Mouse (Mus musculus) R1 (cell line): ENCODE measurements at regions not wholly inside any gene's neighbourhood (a gene's known extent, or its start where the extent isn't known, plus 50 kb on each side); places are given as distances from the start of the nearest gene placed in this dataset.
"Not testable (repeated sequence)": the region's sequence is repeated elsewhere in the genome, so short reads cannot be mapped to it uniquely, and the experiment has no call there.

Source experiments
- DNase-seq: peaks from one replicate; pipeline ENCODE4 v3.0.0-alpha.2; 2018; ENCODE audit warnings: low read depth, low spot score

GRCm38 (mm10) chr5:45382804-45383203 is 67.2 kb downstream of the Qdpr start:
- no peak for DNase-seq

GRCm38 (mm10) chr5:45378486-45378885 is 71.5 kb downstream of the Qdpr start:
- DNase-seq = peak; percentile 87

GRCm38 (mm10) chr5:45373069-45373468 is 77.0 kb downstream of the Qdpr start:
- no peak for DNase-seq

- DNase-seq = no peak
Observed at GRCm38 (mm10) chr5:45368451-45368850, 81.6 kb downstream of the Qdpr start.

- no peak for DNase-seq
Observed at GRCm38 (mm10) chr5:45360189-45360588, 89.8 kb downstream of the Qdpr start.

GRCm38 (mm10) chr5:45340411-45340810 is 109.6 kb downstream of the Qdpr start:
- no peak for DNase-seq

- no peak for DNase-seq
Observed at GRCm38 (mm10) chr5:45336801-45337200, 113.2 kb downstream of the Qdpr start.

- not testable (repeated sequence) for DNase-seq
Observed at GRCm38 (mm10) chr5:45324468-45324867, 125.6 kb downstream of the Qdpr start.

- no peak for DNase-seq
Observed at GRCm38 (mm10) chr5:45323500-45323899, 126.5 kb downstream of the Qdpr start.

GRCm38 (mm10) chr5:45318026-45318425 is 132.0 kb downstream of the Qdpr start:
- DNase-seq = peak; percentile 4

GRCm38 (mm10) chr5:45301120-45301519 is 148.9 kb downstream of the Qdpr start:
- no peak for DNase-seq

GRCm38 (mm10) chr5:45298872-45299271 is 151.2 kb downstream of the Qdpr start:
- no peak for DNase-seq

- DNase-seq = no peak
Observed at GRCm38 (mm10) chr5:45295134-45295533, 154.9 kb downstream of the Qdpr start.

GRCm38 (mm10) chr5:45292833-45293546 is 157.0 kb downstream of the Qdpr start:
- no peak for DNase-seq

GRCm38 (mm10) chr5:45292383-45292782 is 157.7 kb downstream of the Qdpr start:
- DNase-seq = no peak

- no peak for DNase-seq
Observed at GRCm38 (mm10) chr5:45291752-45292151, 158.3 kb downstream of the Qdpr start.

- DNase-seq = no peak
Observed at GRCm38 (mm10) chr5:45291276-45291675, 158.8 kb downstream of the Qdpr start.

- DNase-seq = no peak
Observed at GRCm38 (mm10) chr5:45286454-45286853, 163.6 kb downstream of the Qdpr start.

- DNase-seq = no peak
Observed at GRCm38 (mm10) chr5:45284680-45285079, 165.4 kb downstream of the Qdpr start.

- no peak for DNase-seq
Observed at GRCm38 (mm10) chr5:45283908-45284415, 166.1 kb downstream of the Qdpr start.

- no peak for DNase-seq
Observed at GRCm38 (mm10) chr5:45282207-45282930, 167.7 kb downstream of the Qdpr start.

GRCm38 (mm10) chr5:45278571-45278970 is 171.5 kb downstream of the Qdpr start:
- peak; percentile 64 for DNase-seq

GRCm38 (mm10) chr5:45278005-45278432 is 172.0 kb downstream of the Qdpr start:
- DNase-seq = peak; percentile 78
